Mouse (Mus musculus) liver, embryonic 13.5 days (tissue): ENCODE measurements around the gene Kcna2. TPM values are rescaled to one million over a fixed set of nuclear protein-coding genes. Genes with fewer than 3 reads are reported as not detected.
A peak's percentile ranks its signal among the peaks of the same experiment; 100 is the strongest.

Source experiments
- ATAC-seq: fragments of 200-750 bp; cut with Nextera tagmentation; 2 replicates; pipeline ENCODE4 v1.8.0; 2017; ENCODE audit warnings: low read depth, mild to moderate bottlenecking, moderate number of reproducible peaks, moderate library complexity
- DNase-seq: peaks from one replicate; pipeline ENCODE4 v3.0.0; 2022
- H3K27ac ChIP-seq: fragments of 300-500 bp; sonication (generic); 2 replicates; pipeline ENCODE4 v1.5.1; 2015; ENCODE audit warnings: moderate library complexity, mild to moderate bottlenecking, inconsistent platforms
- H3K27me3 ChIP-seq: fragments of 300-500 bp; sonication (generic); 2 replicates; pipeline ENCODE4 v1.6.1; 2015; ENCODE audit warnings: mild to moderate bottlenecking, inconsistent platforms
- H3K36me3 ChIP-seq: fragments of 300-500 bp; sonication (generic); 2 replicates; pipeline ENCODE4 v1.6.1; 2015; ENCODE audit warnings: mild to moderate bottlenecking, inconsistent platforms
- H3K4me1 ChIP-seq: fragments of 300-500 bp; sonication (generic); replicated peaks from 2 replicates; pipeline ENCODE4 v1.6.1; 2015; ENCODE audit warnings: inconsistent platforms
- H3K4me2 ChIP-seq: fragments of 300-500 bp; sonication (generic); 2 replicates; pipeline ENCODE4 v1.6.1; 2015; ENCODE audit warnings: inconsistent platforms, mild to moderate bottlenecking, moderate library complexity
- H3K4me3 ChIP-seq: fragments of 300-500 bp; sonication (generic); replicated peaks from 2 replicates; pipeline ENCODE4 v1.5.1; 2015; ENCODE audit warnings: mild to moderate bottlenecking, inconsistent platforms
- H3K9ac ChIP-seq: fragments of 300-500 bp; sonication (generic); 2 replicates; pipeline ENCODE4 v1.6.1; 2015; ENCODE audit warnings: mild to moderate bottlenecking, inconsistent platforms
- H3K9me3 ChIP-seq: fragments of 300-500 bp; sonication (generic); replicated peaks from 2 replicates; pipeline ENCODE4 v1.6.1; 2016; ENCODE audit warnings: inconsistent platforms
- WGBS: fragments of 180-500 bp; shearing (Covaris S2); methylation state at CpG from one replicate; pipeline ENCODE4 v1.1.7; 2015; ENCODE audit not compliant: insufficient replicate concordance; 5-methylcytosine and 5-hydroxymethylcytosine counted together
- polyA plus RNA-seq: library from polyadenylated mRNA; unstranded; fragments of >200 nt; fragmentation: Nextera tagmentation; extraction: Ambion mirVana; gene quantifications from 2 replicates; pipeline ENCODE4 v1.2.1, GENCODE M21; 2015

Kcna2 gene
- polyA plus RNA-seq = 0.03 and 0.05 TPM in 2 replicates

- Histone ChIP-seq H3K27ac (no peak within 1 kb of the TSS), H3K4me1 (no peaks in the 10 kb centered on the region), H3K9me3 (no peaks in the 10 kb centered on the region), H3K4me2 (peak within 1 kb of the TSS; percentile 48), H3K4me3 (peak within 1 kb of the TSS; percentile 36), H3K9ac (no peak within 1 kb of the TSS), H3K36me3 (no peaks in the 10 kb centered on the region), H3K27me3 (peaks cover 50% of the 10 kb centered on the region)
- ATAC-seq (no peak), DNase-seq (no peak)
- WGBS = 7% methylated on average over 16 of the region's 16 CpGs
Measured at GRCm38 (mm10) chr3:107100811-107101455, at the start of gene Kcna2. Gene Kcna2, plus strand, starts transcription at chr3:107101146.

GRCm38 (mm10) chr3:107061468-107061867 is 39.5 kb upstream of the Kcna2 start:
- no peak overlapping the region for H3K4me3 ChIP-seq
- no peak overlapping the region for H3K4me2 ChIP-seq
- H3K36me3 ChIP-seq = no peaks in the 10 kb centered on the region
- no peaks in the 10 kb centered on the region for H3K27me3 ChIP-seq
- H3K9ac ChIP-seq = no peak overlapping the region
- DNase-seq (no peak), ATAC-seq (no peak)
- H3K27ac ChIP-seq = no peak overlapping the region
- 75% methylated on average over 1 of the region's 1 CpGs for WGBS
- no peaks in the 10 kb centered on the region for H3K9me3 ChIP-seq
- H3K4me1 ChIP-seq = no peaks in the 10 kb centered on the region

- Histone ChIP-seq H3K9me3 (no peaks in the 10 kb centered on the region), H3K4me3 (no peak overlapping the region), H3K27ac (no peak overlapping the region), H3K9ac (no peak overlapping the region), H3K27me3 (no peaks in the 10 kb centered on the region), H3K4me1 (no peaks in the 10 kb centered on the region), H3K4me2 (no peak overlapping the region), H3K36me3 (no peaks in the 10 kb centered on the region)
- ATAC-seq (no peak), DNase-seq (no peak)
- 33% methylated on average over 1 of the region's 1 CpGs for WGBS
Measured at GRCm38 (mm10) chr3:107062771-107063170, 38.2 kb upstream of the Kcna2 start.

- no peaks in the 10 kb centered on the region for H3K27me3 ChIP-seq
- no peaks in the 10 kb centered on the region for H3K36me3 ChIP-seq
- no peak overlapping the region for H3K4me2 ChIP-seq
- no peaks in the 10 kb centered on the region for H3K9me3 ChIP-seq
- H3K27ac ChIP-seq = no peak overlapping the region
- DNase-seq = no peak
- no peaks in the 10 kb centered on the region for H3K4me1 ChIP-seq
- no peak for ATAC-seq
- no peak overlapping the region for H3K9ac ChIP-seq
- 55% methylated on average over 6 of the region's 6 CpGs for WGBS
- H3K4me3 ChIP-seq = no peak overlapping the region
Measured at GRCm38 (mm10) chr3:107065510-107066095, 35.3 kb upstream of the Kcna2 start.

- no peak overlapping the region for H3K27ac ChIP-seq
- H3K27me3 ChIP-seq = no peaks in the 10 kb centered on the region
- no peak overlapping the region for H3K4me3 ChIP-seq
- 64% methylated on average over 7 of the region's 7 CpGs for WGBS
- no peaks in the 10 kb centered on the region for H3K4me1 ChIP-seq
- DNase-seq (no peak), ATAC-seq (no peak)
- H3K36me3 ChIP-seq = no peaks in the 10 kb centered on the region
- H3K9me3 ChIP-seq = no peaks in the 10 kb centered on the region
- no peak overlapping the region for H3K9ac ChIP-seq
- no peak overlapping the region for H3K4me2 ChIP-seq
Measured at GRCm38 (mm10) chr3:107066165-107066850, 34.6 kb upstream of the Kcna2 start.

GRCm38 (mm10) chr3:107067245-107067644 is 33.7 kb upstream of the Kcna2 start:
- Histone ChIP-seq H3K9me3 (no peaks in the 10 kb centered on the region), H3K9ac (no peak overlapping the region), H3K27ac (no peak overlapping the region), H3K4me1 (no peaks in the 10 kb centered on the region), H3K4me2 (no peak overlapping the region), H3K36me3 (no peaks in the 10 kb centered on the region), H3K27me3 (no peaks in the 10 kb centered on the region), H3K4me3 (no peak overlapping the region)
- ATAC-seq (no peak), DNase-seq (no peak)
- 45% methylated on average over 6 of the region's 6 CpGs for WGBS

GRCm38 (mm10) chr3:107073863-107074262 is 27.1 kb upstream of the Kcna2 start:
- no peaks in the 10 kb centered on the region for H3K27me3 ChIP-seq
- no peak overlapping the region for H3K4me2 ChIP-seq
- 51% methylated on average over 2 of the region's 2 CpGs for WGBS
- no peak for ATAC-seq
- H3K4me1 ChIP-seq = no peaks in the 10 kb centered on the region
- no peak overlapping the region for H3K4me3 ChIP-seq
- H3K27ac ChIP-seq = no peak overlapping the region
- no peak overlapping the region for H3K9ac ChIP-seq
- DNase-seq = no peak
- no peaks in the 10 kb centered on the region for H3K9me3 ChIP-seq
- H3K36me3 ChIP-seq = no peaks in the 10 kb centered on the region

- WGBS = 50% methylated on average over 1 of the region's 1 CpGs
- Histone ChIP-seq H3K9ac (no peak overlapping the region), H3K4me2 (no peak overlapping the region), H3K4me3 (no peak overlapping the region), H3K36me3 (no peaks in the 10 kb centered on the region), H3K27ac (no peak overlapping the region), H3K27me3 (no peaks in the 10 kb centered on the region), H3K9me3 (no peaks in the 10 kb centered on the region), H3K4me1 (no peaks in the 10 kb centered on the region)
- ATAC-seq (no peak), DNase-seq (no peak)
Measured at GRCm38 (mm10) chr3:107075705-107076104, 25.2 kb upstream of the Kcna2 start.

- no peaks in the 10 kb centered on the region for H3K4me1 ChIP-seq
- whole genome bisulfite sequencing = 57% methylated on average over 3 of the region's 3 CpGs
- DNase-seq = no peak
- H3K4me3 ChIP-seq = no peak overlapping the region
- H3K9me3 ChIP-seq = no peaks in the 10 kb centered on the region
- ATAC-seq = no peak
- H3K27me3 ChIP-seq = no peaks in the 10 kb centered on the region
- no peak overlapping the region for H3K4me2 ChIP-seq
- H3K9ac ChIP-seq = no peak overlapping the region
- H3K27ac ChIP-seq = no peak overlapping the region
- no peaks in the 10 kb centered on the region for H3K36me3 ChIP-seq
Measured at GRCm38 (mm10) chr3:107076658-107077057, 24.3 kb upstream of the Kcna2 start.

GRCm38 (mm10) chr3:107077101-107077500 is 23.8 kb upstream of the Kcna2 start:
- Histone ChIP-seq H3K4me1 (no peaks in the 10 kb centered on the region), H3K4me2 (no peak overlapping the region), H3K27me3 (no peaks in the 10 kb centered on the region), H3K4me3 (no peak overlapping the region), H3K36me3 (no peaks in the 10 kb centered on the region), H3K9me3 (no peaks in the 10 kb centered on the region), H3K27ac (no peak overlapping the region), H3K9ac (no peak overlapping the region)
- DNase-seq (no peak), ATAC-seq (no peak)
- WGBS = 59% methylated on average over 2 of the region's 2 CpGs

- no peak overlapping the region for H3K9ac ChIP-seq
- DNase-seq (no peak), ATAC-seq (no peak)
- WGBS = 42% methylated on average over 3 of the region's 3 CpGs
- no peak overlapping the region for H3K4me3 ChIP-seq
- H3K4me2 ChIP-seq = no peak overlapping the region
- no peaks in the 10 kb centered on the region for H3K9me3 ChIP-seq
- no peak overlapping the region for H3K27ac ChIP-seq
- no peaks in the 10 kb centered on the region for H3K27me3 ChIP-seq
- H3K36me3 ChIP-seq = no peaks in the 10 kb centered on the region
- no peaks in the 10 kb centered on the region for H3K4me1 ChIP-seq
Measured at GRCm38 (mm10) chr3:107080803-107081202, 20.1 kb upstream of the Kcna2 start.
